Mouse (Mus musculus): ENCODE results near the gene Zbtb44.
"Not testable (repeated sequence)": the region's sequence is repeated elsewhere in the genome, so short reads cannot be mapped to it uniquely, and the experiment has no call there.

Zbtb44 gene

DNA sequence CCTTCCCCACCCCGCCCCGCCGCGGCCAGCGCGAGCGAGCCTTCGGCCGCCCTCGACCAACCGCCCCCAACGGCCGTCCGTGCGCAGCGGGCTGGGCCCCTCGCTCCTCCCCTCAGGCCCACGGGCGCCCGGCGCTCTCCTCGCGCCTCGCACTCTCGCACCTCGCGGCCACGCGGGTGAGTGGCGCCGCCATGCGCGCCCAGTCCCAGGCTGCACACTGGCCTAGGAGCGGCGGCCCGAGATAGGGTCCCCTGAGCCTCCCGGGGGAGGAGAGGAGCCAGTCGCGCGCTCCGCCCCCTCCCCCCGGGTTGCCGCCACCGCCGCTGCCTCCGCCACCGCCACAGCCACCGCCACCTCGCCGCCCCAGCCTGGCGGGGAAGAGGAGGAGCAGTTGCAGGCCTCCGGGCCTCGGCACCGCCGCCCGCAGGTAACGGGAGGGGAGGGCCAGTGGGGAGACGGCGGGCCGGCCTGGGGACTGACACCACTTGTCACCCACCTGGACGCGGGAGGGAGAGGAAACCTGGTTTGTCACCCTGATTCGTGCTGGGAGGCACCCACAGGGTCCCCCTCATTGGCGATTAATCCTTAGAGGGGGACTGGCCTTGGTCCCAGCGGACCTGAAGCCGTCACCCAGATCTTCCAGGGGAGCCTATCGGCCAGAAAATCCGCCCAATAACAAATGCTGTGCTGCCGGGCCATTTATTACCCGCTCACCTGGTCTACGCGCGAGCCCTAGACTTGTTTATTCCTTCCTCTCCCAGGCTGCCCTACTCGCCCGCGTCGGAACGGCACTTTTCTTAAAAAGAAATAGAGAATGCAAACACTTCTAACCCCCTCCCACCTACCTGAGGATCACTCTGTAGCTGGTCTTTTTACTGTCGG, at the start of gene Zbtb44:
Gene Zbtb44, plus strand, starts transcription at position 113 of the 882 bp plus-strand sequence.
- no peak for DNase-seq (ENCODE audit: low spot score)

DNA sequence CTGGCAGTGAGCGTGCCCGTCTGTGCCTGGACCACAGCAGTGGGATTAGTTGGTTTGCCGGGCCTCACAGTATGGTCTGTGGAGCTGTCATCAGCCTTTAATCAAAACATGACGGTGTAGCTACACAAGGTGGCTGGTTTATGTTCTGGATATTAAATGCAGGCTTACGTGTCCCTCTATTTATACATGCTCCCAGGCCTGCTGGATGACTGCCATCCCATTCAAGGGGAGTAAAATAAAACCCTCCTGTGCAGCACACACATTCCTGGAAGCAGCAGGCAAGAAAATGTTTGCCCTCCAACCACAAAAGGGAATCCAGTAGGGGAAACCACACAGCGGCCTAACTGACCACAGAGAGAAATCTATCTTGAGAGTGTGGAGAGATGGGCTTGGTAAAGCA, 44.7 kb upstream of the Zbtb44 start:
- peak; percentile 1 for DNase-seq (ENCODE audit: low spot score)

DNA sequence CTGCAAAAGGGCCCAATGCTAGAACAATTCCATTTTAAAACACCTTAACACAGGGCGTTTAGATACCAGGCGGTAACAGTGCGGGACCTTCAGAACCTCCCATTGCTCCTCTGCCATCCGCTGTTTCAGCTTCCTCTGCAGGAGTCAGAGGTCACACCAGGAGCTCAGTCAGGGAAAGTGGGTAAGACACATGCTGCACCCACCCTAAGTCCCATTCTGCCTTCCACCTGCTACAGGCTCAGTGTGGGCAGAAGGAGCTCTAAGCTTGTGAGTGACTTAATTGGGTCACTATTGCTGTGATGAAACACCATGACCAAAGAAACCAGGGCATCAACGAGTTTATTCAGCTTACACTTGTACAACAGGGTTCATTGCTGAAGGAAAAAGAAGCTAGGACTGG, 37.3 kb upstream of the Zbtb44 start:
- no peak for DNase-seq (ENCODE audit: low spot score)

DNA sequence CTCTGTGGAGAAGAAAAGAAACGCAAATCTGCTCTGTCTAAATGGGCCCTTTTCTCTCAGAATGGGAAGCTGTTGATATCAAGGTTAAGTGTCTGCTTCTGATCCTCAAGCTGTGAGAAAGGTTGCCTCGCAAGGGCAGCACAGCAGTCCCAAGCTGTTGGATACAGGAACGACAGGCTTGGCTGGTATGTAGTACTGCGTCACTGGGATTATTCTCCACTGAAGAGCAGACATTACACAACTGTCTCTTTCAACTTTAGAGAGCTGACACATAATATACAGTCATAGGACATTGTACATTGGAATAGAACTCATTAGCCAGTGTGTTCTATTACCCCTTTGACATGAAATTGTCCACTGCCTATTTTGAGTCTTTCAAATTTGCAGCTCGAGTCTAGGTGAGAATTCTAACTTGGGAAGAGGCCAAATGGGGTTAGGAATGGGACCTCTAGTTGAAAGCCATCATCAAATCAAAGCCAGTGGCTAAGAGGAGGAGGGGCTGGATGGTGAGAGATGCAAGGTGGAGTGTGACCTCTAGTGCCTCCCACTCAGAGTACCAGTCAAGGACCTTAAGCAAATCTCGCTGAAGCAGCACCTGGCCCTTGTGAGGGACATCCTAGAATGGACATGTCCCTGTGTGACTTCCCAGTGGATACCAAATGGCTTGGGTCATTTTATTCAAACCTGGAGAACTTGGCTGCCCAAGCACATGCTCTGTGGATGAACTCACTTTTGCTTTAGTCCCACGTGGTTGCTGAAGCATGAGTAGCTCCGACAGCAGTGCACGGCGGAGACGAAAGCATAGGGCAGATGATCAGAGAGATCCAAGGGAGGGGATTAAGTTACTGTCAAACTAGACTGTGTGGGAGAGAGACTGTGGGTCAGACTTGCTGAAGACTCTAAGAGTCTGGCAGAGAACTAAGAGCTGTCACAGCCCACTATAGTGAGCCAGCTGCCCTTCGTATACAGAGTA, 33.6 kb upstream of the Zbtb44 start:
- no peak for DNase-seq (ENCODE audit: low spot score)

DNA sequence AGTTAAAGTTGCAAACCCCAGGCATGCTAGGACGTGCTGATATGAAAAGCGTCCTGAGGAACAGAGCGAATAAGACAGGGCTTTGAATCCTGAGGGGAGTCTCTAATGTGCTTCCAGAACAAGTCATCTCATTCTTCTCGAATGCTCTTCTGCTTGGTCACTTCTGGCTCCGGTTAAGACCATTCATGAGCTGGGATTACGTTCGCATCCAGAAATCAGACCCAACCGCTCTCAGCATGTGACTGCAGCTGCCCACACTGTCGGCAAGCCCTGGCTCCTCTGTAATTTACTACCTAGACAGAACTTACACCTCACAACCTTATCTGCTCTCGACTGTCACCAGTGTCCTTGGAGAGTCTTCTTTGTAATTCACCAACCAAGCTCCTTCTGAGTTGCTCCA, 29.8 kb upstream of the Zbtb44 start:
- DNase-seq (ENCODE audit: low spot score) = no peak

DNA sequence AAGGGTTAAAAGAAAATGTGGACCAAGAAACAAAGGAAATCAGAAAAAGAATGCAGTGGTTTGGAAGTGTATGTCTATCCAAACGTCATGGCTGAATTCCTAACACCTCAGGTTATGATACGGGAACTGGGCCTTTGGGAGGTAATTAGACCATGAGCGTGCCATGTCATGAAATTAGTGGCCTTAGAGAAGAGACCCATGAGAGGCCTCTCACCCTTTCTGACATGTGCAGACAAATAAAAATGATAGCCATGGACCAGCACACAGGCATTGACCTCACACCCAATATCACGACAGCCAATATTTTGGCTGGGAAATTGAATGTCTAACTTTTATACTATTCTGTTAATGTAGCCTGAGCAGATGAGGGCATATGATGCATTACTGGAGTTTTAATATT, 27.9 kb upstream of the Zbtb44 start:
- DNase-seq (ENCODE audit: low spot score) = no peak

DNA sequence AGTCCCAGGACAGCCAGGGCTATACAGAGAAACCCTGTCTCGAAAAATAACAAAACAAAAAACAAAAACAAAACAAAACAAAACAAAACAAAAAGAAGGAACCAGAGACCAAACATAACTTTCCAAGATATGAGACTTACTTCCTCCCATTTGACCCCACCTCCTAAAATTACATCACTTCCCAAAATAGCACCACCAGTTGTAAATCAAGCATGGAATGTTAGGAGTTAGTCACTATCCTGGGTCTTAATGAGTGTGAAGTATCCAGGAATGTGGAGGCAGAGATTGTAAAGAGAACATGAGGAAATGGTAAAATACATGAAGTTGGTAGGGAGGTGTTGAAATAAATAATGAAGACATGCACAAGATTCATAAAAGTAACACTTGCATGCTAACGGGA, 21.1 kb upstream of the Zbtb44 start:
- DNase-seq (ENCODE audit: low spot score) = no peak

DNA sequence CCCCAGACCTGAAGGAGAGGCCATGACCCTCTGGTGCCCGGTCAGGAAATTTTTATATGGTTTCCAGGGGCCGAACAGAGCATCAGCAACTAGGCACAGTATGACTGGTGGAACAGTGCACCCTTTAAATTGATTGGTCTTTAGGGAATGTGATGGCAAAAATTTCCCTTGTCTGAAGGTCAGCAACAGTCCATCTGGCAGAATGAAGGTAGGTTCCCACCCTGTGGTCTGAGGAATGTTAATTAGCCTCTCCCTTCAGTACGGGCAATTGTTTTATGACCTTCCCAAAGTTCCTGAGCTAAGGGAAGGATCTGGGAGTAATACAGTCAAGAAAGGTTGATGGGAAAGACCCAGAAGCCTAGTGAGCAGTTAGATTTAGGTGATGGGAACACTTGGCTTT, 20.4 kb upstream of the Zbtb44 start:
- no peak for DNase-seq (ENCODE audit: low spot score)

DNA sequence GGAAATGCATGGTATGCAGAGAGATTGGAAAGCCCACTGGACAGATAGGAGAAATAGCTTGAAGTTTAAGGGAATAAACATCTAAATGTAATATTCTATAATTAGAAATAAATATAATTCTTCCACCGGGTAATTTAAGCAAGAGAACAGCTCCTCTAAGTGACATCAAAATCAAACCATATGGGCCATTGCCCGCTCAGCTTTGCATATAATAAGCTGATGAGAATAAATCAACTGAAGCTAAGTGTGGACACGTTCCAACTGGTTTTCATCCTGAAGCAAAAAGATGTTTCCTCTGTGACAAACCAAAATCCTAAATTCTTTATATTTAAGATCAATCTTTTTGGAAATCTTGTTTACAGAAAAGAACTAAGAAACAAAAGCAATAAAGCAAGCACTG, 19.7 kb upstream of the Zbtb44 start:
- DNase-seq (ENCODE audit: low spot score) = no peak

DNA sequence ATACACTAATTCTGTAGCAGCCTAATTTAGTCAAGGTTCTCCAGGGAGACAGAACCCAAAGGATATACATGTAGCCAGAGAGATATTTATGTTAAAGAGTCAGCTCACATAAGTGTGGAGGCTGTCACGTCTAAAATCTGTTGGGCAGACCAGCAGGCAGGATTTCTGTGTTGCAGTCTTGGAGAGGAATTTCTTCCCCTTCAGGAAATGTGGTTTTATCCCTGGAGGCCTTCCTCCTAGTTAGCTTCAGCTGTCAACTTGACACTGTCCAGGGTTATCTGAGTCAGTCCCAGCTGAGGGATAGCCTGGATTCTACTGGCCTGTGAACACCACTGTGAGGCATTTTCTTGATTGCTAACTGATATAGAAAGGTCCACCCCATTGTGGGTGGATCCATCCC, 18.9 kb upstream of the Zbtb44 start:
- DNase-seq (ENCODE audit: low spot score) = peak; percentile 75

DNA sequence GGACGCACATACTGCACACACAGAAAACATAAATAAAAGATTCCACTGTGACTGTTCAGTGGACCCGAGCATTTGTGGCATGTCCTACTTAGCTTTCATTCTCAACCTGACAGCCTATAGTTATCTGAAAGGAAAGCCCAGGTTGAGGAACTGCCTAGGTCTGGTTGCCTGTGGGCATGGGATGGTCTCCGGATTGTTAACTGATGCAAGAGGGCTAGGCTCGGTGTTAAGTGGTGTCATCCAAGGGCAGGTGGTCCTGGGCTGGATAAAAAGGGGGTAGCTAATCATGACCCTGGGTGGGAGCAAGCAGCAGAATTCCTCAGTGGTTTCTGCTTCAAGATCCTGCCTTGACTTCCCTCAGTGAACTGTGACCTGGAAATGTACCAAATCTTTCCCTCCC, 17.8 kb upstream of the Zbtb44 start:
- no peak for DNase-seq (ENCODE audit: low spot score)

DNA sequence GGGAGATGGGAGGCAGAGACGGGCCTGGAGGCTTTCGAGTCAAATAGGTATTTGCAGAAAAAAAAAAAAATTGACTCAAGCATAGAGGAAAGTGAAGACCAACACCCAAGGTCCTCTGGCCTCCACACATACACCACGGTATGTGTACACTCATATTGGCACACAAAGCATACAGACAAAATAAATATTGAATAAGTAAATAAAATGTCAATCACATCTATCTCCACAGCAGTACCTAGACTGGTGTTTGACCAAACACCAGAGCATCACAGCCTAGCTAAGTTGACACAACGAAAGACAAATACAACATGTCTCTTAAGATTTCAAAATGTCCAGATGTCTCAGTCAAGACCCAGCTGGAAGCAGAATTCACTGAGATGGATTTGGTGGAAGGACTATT, 17.0 kb upstream of the Zbtb44 start:
- no peak for DNase-seq (ENCODE audit: low spot score)

DNA sequence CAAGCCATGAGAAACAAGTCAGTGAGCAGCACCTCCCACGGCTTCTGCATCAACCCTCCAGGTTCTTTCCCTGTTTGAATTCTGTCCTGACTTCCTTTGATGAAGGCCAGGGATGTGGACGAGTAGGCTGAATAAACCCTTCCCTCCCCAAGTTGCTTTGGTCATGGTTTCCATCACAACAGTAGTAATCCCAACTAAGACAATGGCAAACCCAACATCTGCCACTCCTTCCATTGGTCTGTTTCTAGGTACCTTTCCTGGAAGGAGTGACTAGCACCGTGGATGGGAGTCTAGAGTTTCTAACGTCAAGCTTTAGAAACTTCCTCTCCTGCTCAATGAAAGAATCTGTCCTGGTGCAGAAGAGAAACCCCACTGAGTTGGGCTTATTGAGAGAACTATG, 12.8 kb upstream of the Zbtb44 start:
- DNase-seq (ENCODE audit: low spot score) = no peak

DNA sequence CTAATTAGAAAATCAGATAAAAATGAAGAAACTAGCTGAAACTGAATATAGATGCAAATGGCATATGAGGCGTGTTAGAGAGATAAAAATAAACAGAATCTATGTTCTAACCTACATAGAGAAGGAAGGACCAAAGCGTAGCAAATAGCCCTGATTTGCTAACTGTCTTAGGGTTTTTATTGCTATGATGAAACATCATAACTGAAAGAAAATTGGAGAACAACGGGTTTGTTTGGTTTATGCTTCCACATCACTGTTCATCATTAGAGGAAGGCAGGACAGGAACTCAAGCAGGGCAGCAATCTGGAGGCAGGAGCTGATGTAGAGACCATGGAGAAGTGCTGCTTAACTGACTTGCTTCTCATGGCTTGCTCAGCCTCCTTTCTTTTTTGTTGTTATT, 12.3 kb upstream of the Zbtb44 start:
- DNase-seq (ENCODE audit: low spot score) = no peak

DNA sequence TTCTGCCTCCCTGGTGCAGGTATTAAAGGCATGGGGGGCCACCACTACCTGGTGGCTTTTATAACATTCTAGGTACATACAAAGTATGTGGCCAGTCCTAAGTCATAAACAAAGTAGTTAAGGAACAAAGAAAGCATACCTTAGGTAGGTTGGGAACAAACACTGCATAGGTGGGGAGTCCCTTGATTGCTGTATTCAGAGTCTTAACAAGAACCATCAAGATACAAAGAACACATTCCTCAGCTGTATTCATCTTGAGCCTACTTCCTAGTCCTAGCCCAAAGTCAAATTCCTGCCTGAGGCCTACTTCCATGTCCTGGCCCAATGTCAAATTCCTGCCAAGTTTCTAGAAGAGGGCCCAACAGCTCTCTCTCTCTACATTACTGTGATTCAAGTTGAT, 11.7 kb upstream of the Zbtb44 start:
- no peak for DNase-seq (ENCODE audit: low spot score)

DNA sequence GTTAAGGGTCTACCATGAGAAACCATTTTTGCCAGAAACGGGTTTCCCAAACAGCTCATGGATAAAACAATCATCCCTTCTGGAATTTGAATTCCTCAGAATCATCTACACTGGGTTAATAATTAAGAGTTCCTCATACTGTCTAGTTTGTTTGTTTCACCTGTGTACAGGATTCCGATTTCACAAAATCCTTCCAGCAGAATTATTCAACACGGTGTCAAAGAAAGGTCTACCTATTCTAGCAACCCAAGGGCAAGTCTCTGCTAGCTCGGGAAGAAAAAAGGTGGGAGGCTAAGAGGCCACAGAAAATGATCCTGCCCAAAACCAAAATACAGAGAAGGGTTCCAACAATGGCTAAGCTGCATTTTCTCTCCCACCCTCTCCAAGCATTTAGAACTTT, 2.2 kb upstream of the Zbtb44 start:
- DNase-seq (ENCODE audit: low spot score) = no peak

DNA sequence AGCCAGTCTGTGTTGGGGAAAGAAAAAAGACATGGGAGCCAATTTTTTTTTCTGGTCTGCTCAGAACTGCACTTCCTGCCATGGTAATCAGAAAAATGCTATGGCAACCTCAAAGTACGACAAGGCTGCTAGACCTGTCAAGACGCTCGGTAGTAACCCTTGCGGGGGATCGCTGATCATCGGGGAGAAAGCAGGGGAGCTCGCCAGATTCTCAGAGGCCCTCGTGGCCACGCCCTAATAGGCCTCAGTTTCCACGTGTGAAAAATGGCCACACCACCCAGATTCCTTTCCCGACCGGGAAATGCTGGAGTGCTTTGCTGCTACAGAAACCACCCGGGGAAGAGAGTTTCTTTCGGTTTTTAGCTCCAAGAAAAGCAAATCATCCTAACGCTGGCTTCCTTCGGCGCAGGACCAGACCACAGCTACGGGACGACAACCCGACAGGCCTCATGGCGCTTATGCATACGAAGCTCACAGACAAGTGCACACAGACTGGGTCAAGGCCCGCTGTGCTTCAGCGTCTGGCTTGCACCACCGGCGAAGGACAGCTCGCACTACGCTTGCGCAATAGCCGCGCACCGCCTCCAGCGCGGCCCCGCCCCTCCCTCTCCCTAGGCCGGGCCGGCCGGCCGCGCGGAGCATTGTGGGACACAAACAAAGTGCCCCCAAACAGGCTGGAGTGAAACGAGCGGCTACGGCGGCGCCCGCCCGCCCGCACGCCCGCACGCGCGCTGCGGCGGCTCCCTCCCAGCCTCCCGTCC, 513 bp upstream of the Zbtb44 start:
- peak; percentile 95 for DNase-seq (ENCODE audit: low spot score)

DNA sequence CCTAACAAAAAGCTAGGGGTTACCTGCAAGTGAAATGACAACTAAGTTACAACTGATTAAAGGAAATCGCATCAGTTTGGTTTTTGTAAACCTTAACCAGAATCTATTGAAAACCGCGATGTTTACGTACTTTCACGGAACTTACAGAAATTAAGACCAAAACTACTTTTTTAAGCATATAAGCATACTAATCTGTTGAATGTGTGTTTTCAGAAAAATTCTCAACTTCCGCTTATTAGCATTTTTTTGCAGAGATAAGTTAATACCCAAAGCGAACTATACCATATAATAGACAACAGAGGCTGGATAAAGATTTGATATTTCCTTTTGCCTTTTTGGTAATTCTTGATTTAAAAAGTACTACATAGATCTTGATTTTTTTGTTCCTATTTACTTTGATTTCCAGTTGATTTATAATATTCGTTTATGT, 985 bp downstream of the Zbtb44 start:
- no peak for DNase-seq (ENCODE audit: low spot score)

DNA sequence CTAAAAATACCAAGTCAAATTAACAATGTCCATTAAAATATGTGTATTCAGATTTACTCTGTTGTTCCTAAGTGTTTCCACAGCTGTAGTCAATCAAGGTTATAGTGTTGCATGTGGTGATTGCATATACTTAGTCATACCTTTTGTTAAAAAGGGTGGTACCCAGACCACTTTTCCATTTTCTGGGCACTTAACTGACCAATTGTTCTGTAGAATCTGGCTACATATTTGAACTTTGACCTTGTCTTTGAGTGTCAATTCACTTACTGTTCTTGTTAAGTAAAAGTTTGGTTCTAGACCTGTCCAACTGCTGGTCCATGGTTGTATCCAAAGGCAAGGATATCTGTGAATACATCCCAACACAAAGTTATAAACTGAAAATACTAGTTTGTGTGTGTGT, 2.1 kb downstream of the Zbtb44 start:
- no peak for DNase-seq (ENCODE audit: low spot score)

DNA sequence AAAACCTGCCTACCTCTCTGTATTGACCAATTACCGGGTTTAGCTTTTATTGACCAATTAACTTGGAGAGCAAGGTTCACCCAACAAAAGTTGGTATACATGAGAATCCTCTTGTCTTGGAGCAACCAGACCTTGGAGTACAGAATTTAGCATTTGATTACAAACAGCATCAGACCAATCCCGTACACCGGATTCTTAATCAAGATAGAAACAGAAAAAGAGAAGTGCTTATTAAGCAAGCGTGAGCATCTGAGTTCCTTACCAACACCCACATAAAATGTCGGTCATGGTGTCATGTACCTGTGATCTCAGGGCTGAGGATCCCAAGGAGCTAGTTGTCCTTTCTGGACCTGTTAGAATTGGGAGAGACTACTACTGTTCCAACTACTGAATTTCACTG, 19.8 kb downstream of the Zbtb44 start:
- no peak for DNase-seq (ENCODE audit: low spot score)

DNA sequence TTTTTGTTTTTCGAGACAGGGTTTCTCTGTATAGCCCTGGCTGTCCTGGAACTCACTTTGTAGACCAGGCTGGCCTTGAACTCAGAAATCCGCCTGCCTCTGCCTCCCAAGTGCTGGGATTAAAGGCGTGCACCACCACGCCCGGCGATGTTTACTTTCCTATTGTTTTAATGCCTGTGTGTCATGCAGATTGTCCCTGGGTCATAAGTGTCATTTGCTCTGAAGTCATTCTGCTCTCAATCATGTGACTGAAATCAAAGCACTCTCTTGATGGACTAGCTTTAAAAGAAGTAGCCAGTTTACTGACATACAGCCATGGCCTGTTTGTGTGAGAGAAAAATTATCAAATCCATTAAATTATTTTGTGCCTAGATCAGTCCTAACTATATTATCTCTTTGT, 21.1 kb downstream of the Zbtb44 start:
- not testable (repeated sequence) for DNase-seq (ENCODE audit: low spot score)

DNA sequence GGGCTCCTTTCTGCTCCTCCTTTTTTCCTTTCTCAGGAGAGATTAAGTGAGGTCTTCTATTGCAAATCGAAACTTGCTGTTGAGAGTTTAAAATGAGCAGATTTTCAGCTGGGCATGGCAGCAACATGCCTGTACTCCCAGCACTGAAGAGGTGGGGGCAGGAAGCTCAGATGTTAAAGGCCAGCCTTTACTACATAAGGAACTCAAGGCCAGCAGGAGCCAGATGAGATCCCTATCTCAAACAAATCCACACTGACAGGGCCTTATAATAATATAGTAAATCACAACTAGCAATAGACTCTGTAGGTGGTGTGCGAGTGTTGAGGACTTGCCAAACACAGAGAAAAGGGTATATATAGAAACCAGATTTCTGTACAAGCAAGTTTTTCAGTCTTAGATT, 28.3 kb downstream of the Zbtb44 start:
- DNase-seq (ENCODE audit: low spot score) = no peak

All from yolk sac, embryonic 10.5 days (tissue).